Mouse (Mus musculus): ENCODE results near the gene Cdk14.
"Not testable (repeated sequence)": the region's sequence is repeated elsewhere in the genome, so short reads cannot be mapped to it uniquely, and the experiment has no call there.

The Cdk14 gene

GRCm38 (mm10) chr5:5265861-5266786 is 154.0 kb downstream of the Cdk14 start:
- DNase-seq (ENCODE audit: low spot score in 2 of 2): peak; percentile 20 to 46

GRCm38 (mm10) chr5:5265401-5265841 is 154.7 kb downstream of the Cdk14 start:
- no peak for DNase-seq (ENCODE audit: low spot score in 2 of 2)

- DNase-seq (ENCODE audit: low spot score in 2 of 2): no peak
Observed at GRCm38 (mm10) chr5:5264712-5265111, 155.4 kb downstream of the Cdk14 start.

GRCm38 (mm10) chr5:5261725-5262296 is 158.3 kb downstream of the Cdk14 start:
- peak; percentile 5 to 20 for DNase-seq (ENCODE audit: low spot score in 2 of 2)

GRCm38 (mm10) chr5:5260966-5261724 is 159.0 kb downstream of the Cdk14 start:
- DNase-seq (ENCODE audit: low spot score in 2 of 2): peak; percentile 5 to 8

- DNase-seq (ENCODE audit: low spot score in 2 of 2): no peak
Observed at GRCm38 (mm10) chr5:5260309-5260708, 159.8 kb downstream of the Cdk14 start.

GRCm38 (mm10) chr5:5254391-5254790 is 165.7 kb downstream of the Cdk14 start:
- no peak for DNase-seq (ENCODE audit: low spot score in 2 of 2)

GRCm38 (mm10) chr5:5253177-5253576 is 166.9 kb downstream of the Cdk14 start:
- DNase-seq (ENCODE audit: low spot score in 2 of 2): no peak

GRCm38 (mm10) chr5:5247671-5248070 is 172.4 kb downstream of the Cdk14 start:
- no peak for DNase-seq (ENCODE audit: low spot score in 2 of 2)

GRCm38 (mm10) chr5:5246534-5247175 is 173.5 kb downstream of the Cdk14 start:
- DNase-seq (ENCODE audit: low spot score in 2 of 2): no peak

- no peak for DNase-seq (ENCODE audit: low spot score in 2 of 2)
Observed at GRCm38 (mm10) chr5:5245182-5245581, 174.9 kb downstream of the Cdk14 start.

GRCm38 (mm10) chr5:5243648-5244047 is 176.5 kb downstream of the Cdk14 start:
- DNase-seq (ENCODE audit: low spot score in 2 of 2): no peak

GRCm38 (mm10) chr5:5242704-5243103 is 177.4 kb downstream of the Cdk14 start:
- DNase-seq (ENCODE audit: low spot score in 2 of 2): no peak

- no peak for DNase-seq (ENCODE audit: low spot score in 2 of 2)
Observed at GRCm38 (mm10) chr5:5241088-5241487, 179.0 kb downstream of the Cdk14 start.

- DNase-seq (ENCODE audit: low spot score in 2 of 2): no peak
Observed at GRCm38 (mm10) chr5:5240121-5240520, 180.0 kb downstream of the Cdk14 start.

- DNase-seq (ENCODE audit: low spot score in 2 of 2): not testable (repeated sequence)
Observed at GRCm38 (mm10) chr5:5234935-5235334, 185.2 kb downstream of the Cdk14 start.

- DNase-seq (ENCODE audit: low spot score in 2 of 2): no peak
Observed at GRCm38 (mm10) chr5:5226966-5227365, 193.1 kb downstream of the Cdk14 start.

- DNase-seq (ENCODE audit: low spot score in 2 of 2): no peak
Observed at GRCm38 (mm10) chr5:5211780-5212135, 208.4 kb downstream of the Cdk14 start.

- DNase-seq (ENCODE audit: low spot score in 2 of 2): no peak
Observed at GRCm38 (mm10) chr5:5211034-5211779, 208.9 kb downstream of the Cdk14 start.

- no peak for DNase-seq (ENCODE audit: low spot score in 2 of 2)
Observed at GRCm38 (mm10) chr5:5208016-5208415, 212.1 kb downstream of the Cdk14 start.

GRCm38 (mm10) chr5:5206012-5206411 is 214.1 kb downstream of the Cdk14 start:
- DNase-seq (ENCODE audit: low spot score in 2 of 2): peak in 1 of 2 experiments; percentile 7

Data from heart, adult 9 months (tissue).